Mouse (Mus musculus): ENCODE measurements at regions not wholly inside any gene's neighbourhood (a gene's known extent, or its start where the extent isn't known, plus 50 kb on each side); places are given as distances from the start of the nearest gene placed in this dataset.

DNA sequence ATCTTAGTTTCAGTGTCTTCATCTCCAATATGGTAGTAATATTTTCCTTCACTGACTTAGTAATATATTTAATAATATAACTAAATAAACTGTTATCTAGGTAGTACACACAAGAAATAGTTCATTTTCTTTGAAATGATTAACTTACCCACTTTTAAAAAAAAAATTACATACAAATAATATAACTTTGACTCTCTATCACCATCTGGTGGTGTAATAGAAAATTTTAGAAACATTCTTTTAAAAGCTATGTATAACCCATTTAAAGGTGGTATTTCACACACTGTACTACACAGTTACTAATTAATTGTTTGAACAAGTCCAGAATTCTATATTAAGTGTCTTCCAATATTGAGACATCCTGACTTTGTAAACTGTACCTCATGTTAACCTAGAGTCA, 53.9 kb upstream of the Olfr266 start:
- H3K4me3 ChIP-seq (replicated peaks): no peak overlapping the region
- no peak overlapping the region for H3K4me2 ChIP-seq
- no peaks in the 10 kb centered on the region for H3K27me3 ChIP-seq
- no peak for ATAC-seq (ENCODE audit: insufficient number of reproducible peaks, insufficient read depth, low FRiP score, low TSS enrichment, low read depth)
- H3K36me3 ChIP-seq: no peaks in the 10 kb centered on the region
- H3K9ac ChIP-seq (replicated peaks): no peak overlapping the region
- H3K4me1 ChIP-seq (replicated peaks): no peaks in the 10 kb centered on the region
- H3K9me3 ChIP-seq: no peaks in the 10 kb centered on the region
- H3K27ac ChIP-seq: no peak overlapping the region

DNA sequence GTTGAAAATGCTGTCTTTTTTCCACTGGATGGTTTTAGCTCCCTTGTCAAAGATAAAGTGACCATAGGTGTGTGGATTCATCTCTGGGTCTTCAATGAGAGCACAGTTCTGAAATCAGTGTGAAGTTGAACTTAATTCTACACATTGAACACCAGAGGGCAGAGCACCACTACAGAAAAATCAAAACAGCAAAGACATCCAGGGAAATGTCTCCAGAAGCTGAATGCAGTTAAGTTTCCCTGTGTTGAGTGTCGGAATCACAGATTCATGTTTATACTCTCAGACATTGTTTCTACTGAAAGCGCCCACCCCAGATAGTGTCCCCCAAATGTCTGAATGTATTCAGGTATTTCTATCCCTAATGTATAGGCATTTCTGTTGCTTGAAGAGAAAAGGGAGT, 77.1 kb upstream of the Olfr266 start:
- H3K4me2 ChIP-seq: no peak overlapping the region
- no peaks in the 10 kb centered on the region for H3K9me3 ChIP-seq
- no peaks in the 10 kb centered on the region for H3K4me1 ChIP-seq (replicated peaks)
- no peaks in the 10 kb centered on the region for H3K27me3 ChIP-seq
- no peaks in the 10 kb centered on the region for H3K36me3 ChIP-seq
- no peak for ATAC-seq (ENCODE audit: insufficient number of reproducible peaks, insufficient read depth, low FRiP score, low TSS enrichment, low read depth)
- WGBS: 45% methylated on average over 2 of the region's 2 CpGs
- no peak overlapping the region for H3K4me3 ChIP-seq (replicated peaks)
- no peak overlapping the region for H3K27ac ChIP-seq
- H3K9ac ChIP-seq (replicated peaks): no peak overlapping the region

DNA sequence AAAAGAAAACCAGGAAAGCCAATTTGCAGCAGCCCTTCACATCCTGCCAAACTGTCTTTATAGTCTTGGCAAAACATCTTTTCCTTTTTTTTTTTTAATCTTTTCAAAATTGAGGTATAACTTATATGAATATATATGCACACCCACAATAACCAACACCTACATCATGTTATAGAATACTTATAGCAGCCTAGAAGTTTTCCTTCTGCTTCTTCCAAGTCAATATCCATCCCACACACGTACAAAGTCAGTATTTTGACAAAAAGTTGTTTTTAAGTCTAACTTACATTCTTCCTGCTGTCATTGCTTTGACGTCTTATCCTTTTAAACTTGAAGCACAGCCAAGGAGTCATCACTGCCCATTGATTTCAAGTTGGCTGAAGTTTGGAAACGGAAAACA, 80.6 kb upstream of the Olfr266 start:
- ATAC-seq (ENCODE audit: insufficient number of reproducible peaks, insufficient read depth, low FRiP score, low TSS enrichment, low read depth): no peak
- Histone ChIP-seq H3K36me3 (no peaks in the 10 kb centered on the region), H3K4me2 (no peak overlapping the region), H3K27ac (no peak overlapping the region), H3K4me3 (replicated peaks) (no peak overlapping the region), H3K27me3 (no peaks in the 10 kb centered on the region), H3K9ac (replicated peaks) (no peak overlapping the region), H3K4me1 (replicated peaks) (no peaks in the 10 kb centered on the region), H3K9me3 (no peaks in the 10 kb centered on the region)
- 77% methylated on average over 3 of the region's 3 CpGs for WGBS

DNA sequence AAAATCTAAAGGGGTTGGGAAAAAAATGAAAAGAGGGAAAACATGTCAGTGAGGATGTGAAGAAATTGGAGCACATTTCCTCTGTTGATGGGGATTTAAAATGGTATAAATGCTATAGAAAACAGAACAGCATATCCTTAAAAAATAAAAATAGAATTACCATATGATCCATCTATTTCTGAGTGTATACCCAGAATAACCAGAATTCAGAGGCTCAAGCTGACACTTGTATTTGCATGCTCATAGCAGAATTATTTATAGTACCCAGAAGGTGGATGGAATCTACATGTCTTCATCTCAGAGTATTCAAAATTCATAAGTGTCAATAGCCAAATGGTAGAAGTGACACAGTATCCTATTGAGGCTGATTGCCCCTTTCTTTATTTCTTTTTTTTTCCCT, 99.9 kb upstream of the Kcna3 start:
- no peak overlapping the region for H3K27ac ChIP-seq
- no peak overlapping the region for H3K4me3 ChIP-seq (replicated peaks)
- no peak overlapping the region for H3K9ac ChIP-seq (replicated peaks)
- no peak for ATAC-seq (ENCODE audit: insufficient number of reproducible peaks, insufficient read depth, low FRiP score, low TSS enrichment, low read depth)
- no peaks in the 10 kb centered on the region for H3K27me3 ChIP-seq
- peaks cover 21% of the 10 kb centered on the region for H3K9me3 ChIP-seq
- H3K4me1 ChIP-seq (replicated peaks): no peaks in the 10 kb centered on the region
- no peak overlapping the region for H3K4me2 ChIP-seq
- no peaks in the 10 kb centered on the region for H3K36me3 ChIP-seq

DNA sequence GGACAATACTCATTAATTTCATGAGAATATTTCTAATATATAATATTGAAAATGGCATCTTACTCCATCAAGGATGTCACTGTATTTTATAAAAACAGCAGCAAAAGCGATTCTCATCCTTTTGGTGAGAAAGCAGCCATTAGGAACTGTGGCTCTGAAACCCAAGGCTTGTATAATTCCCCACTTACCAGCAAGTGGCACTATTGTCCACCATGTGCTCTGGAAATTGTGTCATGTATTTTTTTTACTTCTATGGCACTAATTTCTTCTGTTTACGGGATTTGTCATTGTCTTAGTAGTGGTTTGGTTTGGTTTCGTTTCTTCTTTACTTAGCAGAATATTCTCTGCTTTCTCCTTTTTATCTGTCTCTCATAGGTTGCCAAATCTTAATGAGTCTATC, 95.9 kb upstream of the Kcna3 start:
- H3K9ac ChIP-seq (replicated peaks): no peak overlapping the region
- H3K9me3 ChIP-seq: peaks cover 7% of the 10 kb centered on the region
- ATAC-seq (ENCODE audit: insufficient number of reproducible peaks, insufficient read depth, low FRiP score, low TSS enrichment, low read depth): no peak
- H3K27ac ChIP-seq: no peak overlapping the region
- no peaks in the 10 kb centered on the region for H3K27me3 ChIP-seq
- no peak overlapping the region for H3K4me3 ChIP-seq (replicated peaks)
- no peaks in the 10 kb centered on the region for H3K4me1 ChIP-seq (replicated peaks)
- 67% methylated on average over 3 of the region's 3 CpGs for WGBS
- no peak overlapping the region for H3K4me2 ChIP-seq
- H3K36me3 ChIP-seq: no peaks in the 10 kb centered on the region

DNA sequence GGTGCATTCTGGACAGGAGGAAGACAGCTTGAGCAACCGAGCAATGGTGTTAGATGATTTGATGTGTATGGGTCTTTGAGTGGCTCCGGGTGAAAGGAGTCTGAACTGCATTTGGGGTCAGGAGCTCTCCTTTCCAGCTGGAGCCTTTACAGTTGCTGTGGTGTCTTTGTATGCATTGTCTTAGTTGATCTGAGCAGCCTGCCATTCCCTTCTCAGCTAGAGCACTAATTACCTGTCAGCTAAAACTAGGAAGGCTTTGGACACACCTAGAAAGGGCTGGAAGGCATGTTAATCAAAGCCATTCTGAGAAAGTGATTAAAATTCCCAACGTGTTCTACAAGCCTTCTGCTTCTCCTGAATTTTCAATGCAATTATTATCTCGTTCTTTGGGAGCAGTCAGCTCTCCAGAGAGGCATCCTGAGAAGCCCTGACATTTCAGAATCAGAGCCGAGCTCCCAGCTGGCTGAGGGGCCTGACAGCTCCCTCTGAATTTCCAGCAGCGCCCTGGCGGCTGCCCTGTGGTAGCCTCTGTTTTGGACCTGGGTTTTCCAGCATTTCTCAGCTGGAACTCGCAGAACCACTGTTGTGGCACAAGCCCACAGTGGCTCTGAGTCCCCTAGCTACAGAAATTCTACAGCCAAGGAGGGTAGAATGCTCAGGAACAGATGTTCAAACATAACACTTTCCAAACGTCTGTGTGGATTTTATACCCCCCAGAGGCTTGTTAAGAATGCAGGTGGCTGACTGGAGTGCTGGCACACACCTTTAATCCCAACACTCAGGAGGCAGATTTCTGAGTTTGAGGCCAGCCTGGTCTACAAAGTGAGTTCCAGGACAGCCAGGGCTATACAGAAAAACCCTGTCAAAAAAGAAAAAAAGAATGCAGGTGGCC, 80.2 kb upstream of the Kcna3 start:
- H3K4me3 ChIP-seq (replicated peaks): no peak overlapping the region
- no peak overlapping the region for H3K27ac ChIP-seq
- no peaks in the 10 kb centered on the region for H3K36me3 ChIP-seq
- H3K9me3 ChIP-seq: no peaks in the 10 kb centered on the region
- 16% methylated on average over 9 of the region's 9 CpGs for WGBS
- peak; percentile 68; the same call in 1 of the 2 replicates for ATAC-seq (ENCODE audit: insufficient number of reproducible peaks, insufficient read depth, low FRiP score, low TSS enrichment, low read depth)
- no peak overlapping the region for H3K9ac ChIP-seq (replicated peaks)
- no peaks in the 10 kb centered on the region for H3K27me3 ChIP-seq
- H3K4me2 ChIP-seq: no peak overlapping the region
- 0 out of 2 replicates have a peak, but pooled peaks cover 7% of the 10 kb centered on the region for H3K4me1 ChIP-seq (replicated peaks)

DNA sequence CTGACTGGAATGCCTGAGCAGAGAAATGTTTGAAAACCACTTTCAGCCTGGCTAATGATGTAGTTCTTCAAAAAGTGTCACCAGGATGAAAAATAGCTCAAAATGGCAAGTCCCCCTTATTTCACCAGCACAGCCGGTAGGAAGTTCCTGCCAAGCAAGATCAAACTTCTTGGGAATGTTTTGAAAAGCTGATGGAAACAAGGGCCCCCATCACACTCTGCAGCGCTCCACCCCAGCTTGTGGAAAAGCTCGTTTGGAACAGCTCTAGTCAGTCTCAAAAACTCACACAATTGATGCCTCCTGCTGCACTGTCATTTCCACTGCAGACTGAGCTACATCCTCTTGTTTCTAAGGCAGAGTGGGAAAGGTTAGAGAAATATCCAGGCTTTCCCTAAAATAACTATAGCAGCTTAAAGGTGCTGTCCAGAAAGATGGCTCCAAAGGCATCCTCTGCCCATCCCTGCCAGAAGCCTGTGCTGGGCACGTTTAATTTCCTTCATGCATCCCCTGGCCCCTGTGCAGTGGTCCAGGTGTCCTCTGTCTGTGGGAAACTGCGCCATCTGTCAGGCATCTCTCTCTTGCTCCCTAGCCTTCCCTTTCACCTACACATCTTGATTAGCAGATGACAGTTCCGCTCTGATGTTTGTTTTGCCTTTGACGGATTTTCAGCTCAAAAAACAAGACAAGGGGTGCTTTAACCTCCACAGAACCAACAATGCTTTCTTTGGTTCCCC, 78.6 kb upstream of the Kcna3 start:
- Histone ChIP-seq H3K27ac (no peak overlapping the region), H3K4me2 (no peak overlapping the region), H3K27me3 (no peaks in the 10 kb centered on the region), H3K36me3 (no peaks in the 10 kb centered on the region), H3K4me1 (replicated peaks) (0 out of 2 replicates have a peak, but pooled peaks cover 7% of the 10 kb centered on the region), H3K4me3 (replicated peaks) (no peak overlapping the region), H3K9me3 (no peaks in the 10 kb centered on the region), H3K9ac (replicated peaks) (no peak overlapping the region)
- WGBS: 47% methylated on average over 7 of the region's 7 CpGs
- ATAC-seq (ENCODE audit: insufficient number of reproducible peaks, insufficient read depth, low FRiP score, low TSS enrichment, low read depth): no peak

DNA sequence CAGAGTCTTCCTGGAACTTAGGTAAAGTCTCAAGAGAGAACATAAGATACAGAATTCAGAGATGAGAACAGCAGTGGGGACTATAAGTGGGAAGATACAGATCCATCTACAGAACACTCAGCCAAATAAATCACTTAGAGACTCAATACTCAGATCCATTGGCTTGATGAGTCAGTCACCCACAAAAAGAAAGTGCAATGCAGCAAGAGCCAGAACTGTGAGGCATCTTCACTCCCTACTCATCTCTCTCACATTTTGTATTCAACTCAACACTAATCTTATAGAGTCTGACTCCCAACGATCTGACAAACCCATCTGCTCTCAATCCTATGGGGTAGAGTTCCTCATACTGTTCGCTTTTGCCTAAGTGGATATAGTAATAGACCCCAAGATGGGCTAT, 77.8 kb upstream of the Kcna3 start:
- 82% methylated on average over 2 of the region's 2 CpGs for WGBS
- no peak for ATAC-seq (ENCODE audit: insufficient number of reproducible peaks, insufficient read depth, low FRiP score, low TSS enrichment, low read depth)

DNA sequence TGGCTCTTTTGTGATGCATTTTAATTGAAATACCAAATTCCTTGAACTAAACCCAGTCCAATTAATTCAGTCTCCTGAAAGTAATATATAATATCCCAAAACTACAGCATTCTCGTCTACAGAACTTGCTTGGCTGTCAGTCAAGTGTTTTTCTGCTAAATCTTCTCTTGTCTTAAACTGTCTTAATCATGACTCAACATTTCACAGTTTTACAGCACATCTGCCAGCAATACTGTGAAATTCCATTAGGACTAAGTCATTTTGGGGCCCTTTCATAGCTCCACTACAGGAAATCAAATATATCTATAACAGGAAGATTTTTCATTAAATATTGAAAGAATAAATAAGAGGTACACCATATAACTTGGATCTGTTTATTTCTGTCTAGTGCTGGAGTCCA, 75.4 kb upstream of the Kcna3 start:
- H3K27ac ChIP-seq: no peak overlapping the region
- H3K27me3 ChIP-seq: no peaks in the 10 kb centered on the region
- H3K4me1 ChIP-seq (replicated peaks): 0 out of 2 replicates have a peak, but pooled peaks cover 4% of the 10 kb centered on the region
- 82% methylated on average over 1 of the region's 1 CpGs for WGBS
- H3K36me3 ChIP-seq: no peaks in the 10 kb centered on the region
- no peaks in the 10 kb centered on the region for H3K9me3 ChIP-seq
- H3K4me3 ChIP-seq (replicated peaks): no peak overlapping the region
- H3K9ac ChIP-seq (replicated peaks): no peak overlapping the region
- ATAC-seq (ENCODE audit: insufficient number of reproducible peaks, insufficient read depth, low FRiP score, low TSS enrichment, low read depth): no peak
- H3K4me2 ChIP-seq: no peak overlapping the region

More for the DNA sequence above, 77.8 kb upstream of the Kcna3 start:
- no peaks in the 10 kb centered on the region for H3K27me3 ChIP-seq
- no peak overlapping the region for H3K4me3 ChIP-seq (replicated peaks)
- H3K9me3 ChIP-seq: no peaks in the 10 kb centered on the region
- no peaks in the 10 kb centered on the region for H3K36me3 ChIP-seq
- H3K27ac ChIP-seq: no peak overlapping the region
- H3K9ac ChIP-seq (replicated peaks): no peak overlapping the region
- H3K4me1 ChIP-seq (replicated peaks): 0 out of 2 replicates have a peak, but pooled peaks cover 7% of the 10 kb centered on the region
- H3K4me2 ChIP-seq: no peak overlapping the region

DNA sequence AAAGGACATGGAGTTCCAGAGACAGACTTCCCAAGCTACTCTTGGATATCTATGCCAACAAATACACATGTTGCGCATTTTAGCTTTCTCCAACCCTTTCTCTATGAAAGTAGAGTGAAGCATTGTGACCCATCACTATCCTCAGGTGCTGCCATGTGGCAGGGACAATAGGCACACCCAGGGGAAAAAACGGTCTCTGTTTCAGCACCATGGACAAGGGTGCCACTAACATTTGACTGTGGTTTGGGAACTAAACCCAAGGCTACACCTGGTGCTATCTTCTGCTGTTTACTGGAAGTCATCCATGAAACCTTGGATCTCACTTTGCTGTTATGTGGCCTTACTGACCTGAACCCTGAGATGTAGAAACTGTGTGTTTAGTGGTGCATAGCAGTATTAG, 73.5 kb upstream of the Kcna3 start:
- H3K36me3 ChIP-seq: no peaks in the 10 kb centered on the region
- H3K27me3 ChIP-seq: no peaks in the 10 kb centered on the region
- no peak overlapping the region for H3K4me2 ChIP-seq
- 43% methylated on average over 2 of the region's 2 CpGs for WGBS
- no peaks in the 10 kb centered on the region for H3K4me1 ChIP-seq (replicated peaks)
- H3K4me3 ChIP-seq (replicated peaks): no peak overlapping the region
- H3K9ac ChIP-seq (replicated peaks): no peak overlapping the region
- no peak for ATAC-seq (ENCODE audit: insufficient number of reproducible peaks, insufficient read depth, low FRiP score, low TSS enrichment, low read depth)
- no peaks in the 10 kb centered on the region for H3K9me3 ChIP-seq
- H3K27ac ChIP-seq: no peak overlapping the region

DNA sequence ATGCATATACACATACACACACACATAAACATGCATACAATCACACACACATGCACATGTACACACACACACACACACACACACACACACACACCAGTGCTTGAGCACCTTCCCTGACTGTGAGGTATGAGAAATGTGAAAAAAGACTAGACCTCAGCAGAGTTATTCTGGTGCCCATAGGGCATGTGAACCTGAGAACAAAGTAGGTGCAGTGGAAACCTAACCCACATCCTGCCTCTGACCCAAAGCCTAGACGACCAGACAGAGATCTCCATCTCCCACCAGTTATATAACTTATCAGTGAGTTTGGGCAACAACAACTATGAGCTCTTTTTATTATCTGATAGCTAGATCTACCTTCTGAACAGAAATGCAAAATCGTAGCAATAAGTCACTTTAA, 69.8 kb upstream of the Kcna3 start:
- H3K9ac ChIP-seq (replicated peaks): no peak overlapping the region
- no peak for ATAC-seq (ENCODE audit: insufficient number of reproducible peaks, insufficient read depth, low FRiP score, low TSS enrichment, low read depth)
- no peak overlapping the region for H3K4me3 ChIP-seq (replicated peaks)
- H3K4me1 ChIP-seq (replicated peaks): no peaks in the 10 kb centered on the region
- no peaks in the 10 kb centered on the region for H3K9me3 ChIP-seq
- no peaks in the 10 kb centered on the region for H3K36me3 ChIP-seq
- WGBS: 69% methylated on average over 2 of the region's 2 CpGs
- no peaks in the 10 kb centered on the region for H3K27me3 ChIP-seq
- H3K27ac ChIP-seq: no peak overlapping the region
- no peak overlapping the region for H3K4me2 ChIP-seq

All from limb, embryonic 12.5 days (tissue).